Mouse (Mus musculus): ENCODE measurements around the gene Gm20831. TPM values are rescaled to one million over a fixed set of nuclear protein-coding genes. Genes with fewer than 3 reads are reported as not detected.
"Not testable (repeated sequence)": the region's sequence is repeated elsewhere in the genome, so short reads cannot be mapped to it uniquely, and the experiment has no call there.

Gene Gm20831
- polyA plus RNA-seq (2014; fragmentation: Nextera tagmentation; extraction: Ambion mirVana): not detected in 2 replicates

DNA sequence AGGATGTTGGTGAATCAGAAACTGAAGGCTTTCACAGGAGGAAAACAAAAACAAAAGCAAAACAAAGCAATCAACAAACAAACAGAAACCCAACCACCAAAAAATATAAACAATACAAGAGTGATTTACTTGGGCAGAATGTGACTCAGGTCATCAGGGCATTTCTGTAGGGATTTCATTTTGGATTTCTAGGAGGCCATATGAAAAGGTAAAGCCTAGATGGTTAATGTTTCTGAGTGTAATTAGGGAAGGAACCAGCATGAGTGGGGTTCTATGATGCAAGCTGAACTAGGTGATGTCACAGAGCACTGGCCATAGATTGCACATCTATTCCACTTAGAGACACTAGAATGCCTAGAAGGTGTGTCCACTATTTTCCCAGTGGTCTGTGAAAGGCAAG is at the start of gene Gm20831, which contains the start of gene Gm20772:
Gm20831 (plus strand) TSS at position 301 of the 400 bp plus-strand sequence.
Gm20772 (plus strand) TSS at position 301 of the 400 bp plus-strand sequence.
- not testable (repeated sequence) for ATAC-seq (ENCODE audit: insufficient number of reproducible peaks, insufficient read depth, low FRiP score, low read depth); H3K9ac ChIP-seq (replicated peaks; ENCODE audit: low read depth, low read length)

DNA sequence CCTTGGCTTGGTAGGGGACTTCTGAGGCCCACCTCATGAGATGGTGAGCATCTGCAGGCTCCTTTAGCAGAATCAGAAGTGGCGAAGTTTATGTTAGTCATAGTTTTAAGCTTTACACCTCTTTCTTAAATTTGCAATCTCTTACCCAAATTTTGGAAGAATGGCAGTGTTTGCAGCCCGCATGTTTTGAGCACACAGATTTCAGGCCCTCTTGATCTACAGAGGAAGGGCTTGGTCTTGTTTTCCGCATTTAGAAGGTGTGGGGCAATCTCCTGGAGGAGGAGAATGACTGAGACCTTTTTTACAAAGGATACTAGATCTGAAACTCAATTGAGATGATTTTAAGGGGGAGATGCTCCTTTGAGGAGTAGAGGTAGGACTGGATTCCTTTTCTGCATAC is 28.4 kb upstream of the Gm20831 start, which contains the start of gene Gm21904:
Gm21904 (minus strand) TSS at position 101 of the 400 bp plus-strand sequence.
- H3K9ac ChIP-seq (replicated peaks; ENCODE audit: low read depth, low read length); H3K36me3 ChIP-seq (ENCODE audit: control insufficient read depth, insufficient read depth, low read length); H3K4me3 ChIP-seq (ENCODE audit: low read depth, low read length); H3K9me3 ChIP-seq (ENCODE audit: control insufficient read depth, low read depth, low read length); H3K4me2 ChIP-seq (replicated peaks; ENCODE audit: low read depth, low read length); H3K4me1 ChIP-seq (ENCODE audit: control insufficient read depth, insufficient read depth, low read length); H3K27me3 ChIP-seq (ENCODE audit: control insufficient read depth, insufficient read depth, low read length); ATAC-seq (ENCODE audit: insufficient number of reproducible peaks, insufficient read depth, low FRiP score, low read depth); H3K27ac ChIP-seq (ENCODE audit: low read length): not testable (repeated sequence)
- WGBS: no CpG with 5 or more reads among the region's 3 CpGs

More for the DNA sequence above, at the start of gene Gm20831, which contains the start of gene Gm20772:
- not testable (repeated sequence) for H3K4me2 ChIP-seq (replicated peaks; ENCODE audit: low read depth, low read length); H3K27me3 ChIP-seq (ENCODE audit: control insufficient read depth, insufficient read depth, low read length); H3K4me1 ChIP-seq (ENCODE audit: control insufficient read depth, insufficient read depth, low read length); H3K27ac ChIP-seq (ENCODE audit: low read length); H3K36me3 ChIP-seq (ENCODE audit: control insufficient read depth, insufficient read depth, low read length); H3K9me3 ChIP-seq (ENCODE audit: control insufficient read depth, low read depth, low read length); H3K4me3 ChIP-seq (ENCODE audit: low read depth, low read length)

DNA sequence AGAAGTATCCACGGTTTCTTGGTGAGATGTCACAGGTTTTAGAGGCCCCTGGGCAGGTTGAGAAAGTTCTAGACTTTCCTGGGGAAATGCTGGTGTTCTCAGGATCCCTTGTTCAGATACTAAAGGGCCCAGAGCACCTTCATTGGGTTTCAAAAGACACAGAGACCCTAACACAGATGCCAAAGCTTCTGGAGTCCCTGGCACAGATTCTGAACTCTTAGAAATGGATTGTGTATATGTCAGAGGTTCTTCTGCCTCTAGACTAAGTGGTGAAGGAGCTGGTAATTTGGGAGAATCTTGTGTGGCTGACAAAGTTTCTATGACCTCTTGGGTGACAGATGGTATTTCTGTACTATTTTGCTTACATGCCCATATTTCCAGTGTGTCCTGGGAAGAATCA is 62.7 kb downstream of the Gm20831 start, which contains the start of gene Srsy:
Srsy (minus strand) TSS at position 101 of the 400 bp plus-strand sequence.
- H3K9me3 ChIP-seq (ENCODE audit: control insufficient read depth, low read depth, low read length); H3K36me3 ChIP-seq (ENCODE audit: control insufficient read depth, insufficient read depth, low read length); H3K4me3 ChIP-seq (ENCODE audit: low read depth, low read length); H3K27ac ChIP-seq (ENCODE audit: low read length); H3K27me3 ChIP-seq (ENCODE audit: control insufficient read depth, insufficient read depth, low read length); H3K4me2 ChIP-seq (replicated peaks; ENCODE audit: low read depth, low read length); H3K4me1 ChIP-seq (ENCODE audit: control insufficient read depth, insufficient read depth, low read length); ATAC-seq (ENCODE audit: insufficient number of reproducible peaks, insufficient read depth, low FRiP score, low read depth); H3K9ac ChIP-seq (replicated peaks; ENCODE audit: low read depth, low read length): not testable (repeated sequence)
- WGBS: no CpG with 5 or more reads among the region's 1 CpGs

Other genes with a start within 250 kb of the Gm20831 start
- not detected in 2 replicates for gene Gm21904, start 28.5 kb upstream of the Gm20831 start, polyA plus RNA-seq (2014; fragmentation: Nextera tagmentation; extraction: Ambion mirVana)
- not detected in 2 replicates for gene Gm20772, start within 50 bp of the Gm20831 start, polyA plus RNA-seq (2014; fragmentation: Nextera tagmentation; extraction: Ambion mirVana)
- gene Srsy, start 62.6 kb downstream of the Gm20831 start, polyA plus RNA-seq (2014; fragmentation: Nextera tagmentation; extraction: Ambion mirVana): not detected in 2 replicates
- not detected in 2 replicates for gene Gm21764, start 187.1 kb downstream of the Gm20831 start, polyA plus RNA-seq (2014; fragmentation: Nextera tagmentation; extraction: Ambion mirVana)
- gene Ssty1, start 214.4 kb downstream of the Gm20831 start, polyA plus RNA-seq (2014; fragmentation: Nextera tagmentation; extraction: Ambion mirVana): not detected in 2 replicates

All from stomach, embryonic 14.5 days (tissue).